Mouse (Mus musculus): ENCODE data around the gene Auts2. TPM values are rescaled to one million over a fixed set of nuclear protein-coding genes. Genes with fewer than 3 reads are reported as not detected.

Auts2 gene
- polyA plus RNA-seq, 1 experiment from 2014 or later = 1.0 TPM

DNA sequence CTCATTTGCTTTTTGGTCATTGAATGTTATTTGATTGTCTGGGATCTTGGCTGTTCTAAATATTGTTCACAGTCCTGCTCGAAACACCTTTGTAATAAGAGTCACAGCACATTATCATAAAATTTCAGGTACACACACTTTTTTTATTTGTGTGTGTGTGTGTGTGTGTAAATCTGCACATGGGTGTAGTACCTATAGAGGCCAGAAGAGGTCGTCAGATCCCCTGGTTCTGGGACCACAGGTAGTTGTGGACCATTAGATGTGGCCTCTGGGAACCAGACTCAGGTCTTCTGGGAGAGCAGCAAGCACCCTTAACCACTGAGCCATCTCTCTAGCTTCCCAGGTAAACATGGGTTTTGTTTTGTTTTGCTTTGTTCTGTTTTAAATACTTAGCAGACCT, 830.7 kb downstream of the Auts2 start:
- Histone ChIP-seq H3K9me3 (ENCODE audit: low read length) (no peaks in the 10 kb centered on the region), H3K4me3 (ENCODE audit: low read depth, low read length) (no peak overlapping the region), H3K9ac (replicated peaks) (no peak overlapping the region), H3K27me3 (ENCODE audit: insufficient read depth, low read length) (no peaks in the 10 kb centered on the region), H3K4me1 (ENCODE audit: insufficient read depth) (no peaks in the 10 kb centered on the region), H3K27ac (ENCODE audit: low read depth) (no peak overlapping the region), H3K4me2 (ENCODE audit: low read depth, low read length) (no peak overlapping the region), H3K36me3 (replicated peaks; ENCODE audit: insufficient read depth, low read length) (no peaks in the 10 kb centered on the region)
- ATAC-seq (no peak), DNase-seq (no peak)
- no peak for TF ChIP-seq EP300 (IDR thresholded peaks at IDR 0.05; ENCODE audit: low read depth)
- no peak for TF ChIP-seq CTCF (IDR thresholded peaks at IDR 0.05; ENCODE audit: low read depth)
- WGBS (ENCODE audit: insufficient replicate concordance) = 60% methylated on average over 2 of the region's 2 CpGs

DNA sequence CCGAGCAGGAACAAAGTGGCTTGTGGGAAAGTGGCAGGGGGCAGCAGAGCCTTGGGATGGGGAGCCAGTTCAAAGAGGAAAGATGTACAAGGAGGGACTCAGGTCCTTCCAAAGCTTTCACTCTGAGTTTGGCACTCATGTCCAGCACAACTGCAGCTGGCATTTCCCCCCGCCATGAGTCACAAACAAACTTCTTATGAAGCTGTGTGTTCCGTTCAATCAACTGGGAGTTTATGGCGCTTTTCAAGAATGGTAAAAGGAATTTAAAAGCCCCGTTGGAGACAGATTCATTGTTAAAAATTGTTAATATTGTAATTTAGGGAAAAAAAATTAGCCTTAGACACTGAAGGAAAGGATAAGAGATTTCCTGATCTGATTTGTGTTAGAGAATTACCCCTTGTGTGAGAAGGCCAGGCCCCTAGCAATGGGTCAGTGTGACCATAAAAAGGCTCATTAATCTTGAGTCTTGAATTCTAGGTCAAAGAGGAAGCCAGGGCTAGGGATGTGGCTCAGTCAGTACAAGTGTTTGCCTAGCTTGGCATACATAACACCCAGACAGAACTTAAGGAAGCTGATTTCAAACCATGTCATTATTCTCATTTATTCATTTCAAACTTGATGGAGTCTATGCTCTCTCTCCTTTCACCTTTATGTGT, 831.5 kb downstream of the Auts2 start:
- no peaks in the 10 kb centered on the region for H3K27me3 ChIP-seq (ENCODE audit: insufficient read depth, low read length)
- H3K27ac ChIP-seq (ENCODE audit: low read depth) = no peak overlapping the region
- peaks cover 2% of the 10 kb centered on the region; the same call in 1 of the 2 replicates for H3K9me3 ChIP-seq (ENCODE audit: low read length)
- no peaks in the 10 kb centered on the region for H3K4me1 ChIP-seq (ENCODE audit: insufficient read depth)
- TF ChIP-seq EP300 (IDR thresholded peaks at IDR 0.05; ENCODE audit: low read depth) = no peak
- TF ChIP-seq CTCF (IDR thresholded peaks at IDR 0.05; ENCODE audit: low read depth) = no peak
- no peak overlapping the region for H3K9ac ChIP-seq (replicated peaks)
- ATAC-seq = no peak
- DNase-seq = no peak
- no peaks in the 10 kb centered on the region for H3K36me3 ChIP-seq (replicated peaks; ENCODE audit: insufficient read depth, low read length)
- 65% methylated on average over 5 of the region's 5 CpGs for WGBS (ENCODE audit: insufficient replicate concordance)
- H3K4me2 ChIP-seq (ENCODE audit: low read depth, low read length) = no peak overlapping the region
- H3K4me3 ChIP-seq (ENCODE audit: low read depth, low read length) = no peak overlapping the region

- ATAC-seq = no peak
- Histone ChIP-seq H3K27ac (ENCODE audit: low read depth) (no peak overlapping the region), H3K9ac (replicated peaks) (no peak overlapping the region), H3K4me3 (ENCODE audit: low read depth, low read length) (no peak overlapping the region), H3K27me3 (ENCODE audit: insufficient read depth, low read length) (no peaks in the 10 kb centered on the region), H3K4me1 (ENCODE audit: insufficient read depth) (no peaks in the 10 kb centered on the region), H3K9me3 (ENCODE audit: low read length) (peaks cover 2% of the 10 kb centered on the region; the same call in 1 of the 2 replicates), H3K36me3 (replicated peaks; ENCODE audit: insufficient read depth, low read length) (no peaks in the 10 kb centered on the region), H3K4me2 (ENCODE audit: low read depth, low read length) (no peak overlapping the region)
- no peak for DNase-seq
- 66% methylated on average over 8 of the region's 8 CpGs for WGBS (ENCODE audit: insufficient replicate concordance)
- TF ChIP-seq EP300 (IDR thresholded peaks at IDR 0.05; ENCODE audit: low read depth) = no peak
- no peak for TF ChIP-seq CTCF (IDR thresholded peaks at IDR 0.05; ENCODE audit: low read depth)
Measured at GRCm38 (mm10) chr5:131710735-131711473, 832.2 kb downstream of the Auts2 start.

DNA sequence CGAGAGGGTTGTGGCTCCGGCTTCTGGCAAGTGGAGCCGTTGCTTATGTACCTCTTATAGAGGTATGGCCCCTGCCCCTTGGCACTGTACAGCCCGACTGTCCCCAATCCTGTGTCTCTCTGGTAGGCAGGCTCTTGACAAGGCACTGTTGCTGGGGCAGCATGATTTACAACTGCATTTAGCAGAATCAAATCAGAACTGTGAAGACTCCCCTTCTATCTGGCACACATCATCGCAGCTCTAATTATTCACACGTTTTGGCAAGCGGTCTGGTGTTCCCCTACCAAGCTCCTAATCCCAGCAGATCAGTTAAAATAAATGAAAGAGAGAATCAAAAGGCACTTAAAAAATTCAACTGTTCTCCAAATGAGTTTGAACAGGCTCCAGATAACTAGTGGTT, 835.7 kb downstream of the Auts2 start:
- WGBS (ENCODE audit: insufficient replicate concordance) = 86% methylated on average over 7 of the region's 7 CpGs
- H3K9me3 ChIP-seq (ENCODE audit: low read length) = peaks cover 2% of the 10 kb centered on the region; the same call in 1 of the 2 replicates
- TF ChIP-seq EP300 (IDR thresholded peaks at IDR 0.05; ENCODE audit: low read depth) (no peak), CTCF (IDR thresholded peaks at IDR 0.05; ENCODE audit: low read depth) (no peak)
- no peaks in the 10 kb centered on the region for H3K27me3 ChIP-seq (ENCODE audit: insufficient read depth, low read length)
- H3K4me3 ChIP-seq (ENCODE audit: low read depth, low read length) = no peak overlapping the region
- no peak for ATAC-seq
- no peak overlapping the region for H3K9ac ChIP-seq (replicated peaks)
- H3K4me1 ChIP-seq (ENCODE audit: insufficient read depth) = no peaks in the 10 kb centered on the region
- H3K36me3 ChIP-seq (replicated peaks; ENCODE audit: insufficient read depth, low read length) = no peaks in the 10 kb centered on the region
- no peak overlapping the region for H3K27ac ChIP-seq (ENCODE audit: low read depth)
- no peak for DNase-seq
- H3K4me2 ChIP-seq (ENCODE audit: low read depth, low read length) = no peak overlapping the region

GRCm38 (mm10) chr5:131703729-131704128, 839.4 kb downstream of the Auts2 start:
- 79% methylated on average over 6 of the region's 6 CpGs for WGBS (ENCODE audit: insufficient replicate concordance)
- H3K4me2 ChIP-seq (ENCODE audit: low read depth, low read length) = no peak overlapping the region
- DNase-seq = no peak
- H3K27me3 ChIP-seq (ENCODE audit: insufficient read depth, low read length) = no peaks in the 10 kb centered on the region
- H3K9me3 ChIP-seq (ENCODE audit: low read length) = peaks cover 2% of the 10 kb centered on the region; the same call in 1 of the 2 replicates
- H3K36me3 ChIP-seq (replicated peaks; ENCODE audit: insufficient read depth, low read length) = no peaks in the 10 kb centered on the region
- no peak for ATAC-seq
- H3K27ac ChIP-seq (ENCODE audit: low read depth) = no peak overlapping the region
- H3K4me1 ChIP-seq (ENCODE audit: insufficient read depth) = no peaks in the 10 kb centered on the region
- TF ChIP-seq EP300 (IDR thresholded peaks at IDR 0.05; ENCODE audit: low read depth) (no peak), CTCF (IDR thresholded peaks at IDR 0.05; ENCODE audit: low read depth) (no peak)
- H3K9ac ChIP-seq (replicated peaks) = no peak overlapping the region
- H3K4me3 ChIP-seq (ENCODE audit: low read depth, low read length) = no peak overlapping the region

GRCm38 (mm10) chr5:131702840-131703392, 840.2 kb downstream of the Auts2 start:
- H3K4me3 ChIP-seq (ENCODE audit: low read depth, low read length) = no peak overlapping the region
- no peak overlapping the region for H3K27ac ChIP-seq (ENCODE audit: low read depth)
- H3K9me3 ChIP-seq (ENCODE audit: low read length) = peaks cover 2% of the 10 kb centered on the region; the same call in 1 of the 2 replicates
- 81% methylated on average over 6 of the region's 6 CpGs for WGBS (ENCODE audit: insufficient replicate concordance)
- DNase-seq (no peak), ATAC-seq (no peak)
- H3K4me1 ChIP-seq (ENCODE audit: insufficient read depth) = no peaks in the 10 kb centered on the region
- no peaks in the 10 kb centered on the region for H3K36me3 ChIP-seq (replicated peaks; ENCODE audit: insufficient read depth, low read length)
- H3K27me3 ChIP-seq (ENCODE audit: insufficient read depth, low read length) = no peaks in the 10 kb centered on the region
- H3K9ac ChIP-seq (replicated peaks) = no peak overlapping the region
- TF ChIP-seq CTCF (IDR thresholded peaks at IDR 0.05; ENCODE audit: low read depth) = no peak
- H3K4me2 ChIP-seq (ENCODE audit: low read depth, low read length) = no peak overlapping the region
